Mouse (Mus musculus): ENCODE results near the gene Sapcd2.

DNA sequence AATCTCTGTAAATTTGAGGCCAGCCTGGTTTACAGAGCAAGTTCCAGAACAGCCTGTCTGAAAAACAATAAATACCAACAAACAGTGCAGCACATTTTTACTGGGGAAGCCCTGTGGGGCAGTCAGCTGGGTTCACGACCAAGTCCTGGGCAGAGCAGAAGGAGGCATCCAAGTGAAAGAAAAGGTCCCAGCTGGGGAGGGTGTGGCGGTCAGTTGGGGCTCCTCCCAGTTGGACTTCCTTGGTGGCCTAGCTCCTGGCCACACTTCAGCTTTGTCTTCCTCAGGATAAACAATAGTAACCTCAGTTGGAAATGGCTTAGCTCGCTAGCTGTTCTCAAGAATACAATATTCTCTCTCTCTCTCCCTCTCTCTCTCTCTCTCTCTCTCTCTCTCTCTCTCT, 45.3 kb downstream of the Sapcd2 start:
- TF ChIP-seq CTCF (conservative IDR thresholded peaks at IDR 0.05; ENCODE audit: insufficient read depth, insufficient read length, low read depth, low read length) (no peak), POLR2A (IDR thresholded peaks at IDR 0.05; ENCODE audit: low read depth, low read length) (no peak)

All from kidney, adult 2 months (tissue).